Mouse (Mus musculus): ENCODE data around the gene Rtp1.

The Rtp1 gene

GRCm38 (mm10) chr16:23428647-23429319 is at the start of gene Rtp1:
Rtp1 (plus strand) TSS chr16:23429133.
- DNase-seq, result no peak

GRCm38 (mm10) chr16:23379536-23380230 is 49.2 kb upstream of the Rtp1 start:
- DNase-seq, result no peak

- no peak for DNase-seq
These were observed 44.6 kb upstream of the Rtp1 start for GRCm38 (mm10) chr16:23384304-23384703.

- DNase-seq, result no peak
These were observed 31.0 kb upstream of the Rtp1 start for GRCm38 (mm10) chr16:23397931-23398330.

GRCm38 (mm10) chr16:23401463-23401862 is 27.5 kb upstream of the Rtp1 start:
- DNase-seq, result no peak

- DNase-seq, result no peak
These were observed 27.0 kb upstream of the Rtp1 start for GRCm38 (mm10) chr16:23401959-23402358.

GRCm38 (mm10) chr16:23403008-23403755 is 25.8 kb upstream of the Rtp1 start:
- DNase-seq, result peak; percentile 86

- DNase-seq, result no peak
These were observed 16.0 kb upstream of the Rtp1 start for GRCm38 (mm10) chr16:23412930-23413329.

GRCm38 (mm10) chr16:23416261-23416656 is 12.7 kb upstream of the Rtp1 start:
- DNase-seq, result no peak

GRCm38 (mm10) chr16:23416657-23417293 is 12.2 kb upstream of the Rtp1 start:
- no peak for DNase-seq

- no peak for DNase-seq
These were observed 11.3 kb upstream of the Rtp1 start for GRCm38 (mm10) chr16:23417456-23418240.

- DNase-seq, result no peak
These were observed 9.3 kb upstream of the Rtp1 start for GRCm38 (mm10) chr16:23419565-23420085.

GRCm38 (mm10) chr16:23423825-23424224 is 5.1 kb upstream of the Rtp1 start:
- no peak for DNase-seq

GRCm38 (mm10) chr16:23427701-23428100 is 1.2 kb upstream of the Rtp1 start:
- no peak for DNase-seq

- no peak for DNase-seq
These were observed 1.1 kb downstream of the Rtp1 start for GRCm38 (mm10) chr16:23429991-23430390.

- DNase-seq, result peak; percentile 27
These were observed 8.7 kb downstream of the Rtp1 start for GRCm38 (mm10) chr16:23437404-23438166.

GRCm38 (mm10) chr16:23444231-23444630 is 15.3 kb downstream of the Rtp1 start:
- DNase-seq, result no peak

- DNase-seq, result no peak
These were observed 21.0 kb downstream of the Rtp1 start for GRCm38 (mm10) chr16:23449946-23450345.

- no peak for DNase-seq
These were observed 21.9 kb downstream of the Rtp1 start for GRCm38 (mm10) chr16:23450816-23451215.

- peak; percentile 52 for DNase-seq
These were observed 23.5 kb downstream of the Rtp1 start for GRCm38 (mm10) chr16:23452476-23452875.

GRCm38 (mm10) chr16:23454376-23454775 is 25.4 kb downstream of the Rtp1 start:
- DNase-seq, result no peak

Data from thymus, postnatal 25 days (tissue).